ENCODE assay signal across 23 mouse cellular contexts in the genomic region with DNA sequence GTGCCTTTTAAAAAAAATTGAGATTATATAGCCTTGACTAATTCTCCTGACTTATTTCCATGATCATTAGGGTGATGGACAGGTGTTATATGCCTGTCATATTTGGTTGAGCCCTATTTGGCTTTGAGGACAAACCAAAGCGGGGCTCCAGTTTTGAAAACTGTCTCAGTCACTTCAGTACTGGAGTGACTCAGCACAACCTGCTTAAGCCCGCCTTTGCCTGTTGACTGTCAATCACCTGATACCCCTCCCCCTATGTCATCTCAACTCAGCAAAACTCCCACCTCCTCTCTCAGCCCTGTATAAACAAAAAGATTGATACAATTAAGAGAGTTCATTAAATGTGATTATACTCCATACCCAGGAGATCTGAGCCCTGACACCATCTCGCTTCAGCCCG.
A peak's percentile ranks its signal among the peaks of the same experiment; 100 is the strongest.
DNase-seq lines count a peak whose midpoint lies in the region; ATAC-seq lines count a peak whose summit lies in the region.
"Had no signal": no experiment of that assay in that cellular context is flagged by ENCODE, and none has a peak within 500 bp of the region (broad histone marks: within the 10 kb centered on the region; RNA-seq: fewer than 3 reads in every experiment).

No protein-coding gene starts in this region.

- H3K36me3 ChIP-seq in intestine, embryonic 14.5 days (ENCODE audit: control insufficient read depth, insufficient read depth, low read length) = no peaks in the 10 kb centered on the region
- no peaks in the 10 kb centered on the region for H3K36me3 ChIP-seq in intestine, embryonic 16.5 days (ENCODE audit: control insufficient read depth, insufficient read depth, low read length)
- H3K36me3 ChIP-seq in neural tube, embryonic 11.5 days (ENCODE audit: control insufficient read depth, insufficient read depth, low read length) = no peaks in the 10 kb centered on the region
- H3K36me3 ChIP-seq in neural tube, embryonic 15.5 days = no peaks in the 10 kb centered on the region
- H3K36me3 ChIP-seq: forebrain, embryonic 12.5 days; forebrain, embryonic 15.5 days; hindbrain, embryonic 12.5 days; hindbrain, embryonic 15.5 days; intestine, embryonic 15.5 days had no signal

- no peak overlapping the region for H3K4me3 ChIP-seq in intestine, embryonic 14.5 days (ENCODE audit: low read depth, low read length)
- no peak overlapping the region for H3K4me3 ChIP-seq in intestine, embryonic 16.5 days (ENCODE audit: low read length)
- no peak overlapping the region for H3K4me3 ChIP-seq in neural tube, embryonic 11.5 days (ENCODE audit: low read depth, low read length)
- H3K4me3 ChIP-seq in neural tube, embryonic 15.5 days (replicated peaks) = no peak overlapping the region
- H3K4me3 ChIP-seq: forebrain, embryonic 12.5 days; forebrain, embryonic 15.5 days; gastrocnemius, adult 2 months; hindbrain, embryonic 12.5 days; hindbrain, embryonic 15.5 days; intestine, embryonic 15.5 days had no signal

- WGBS in intestine, embryonic 14.5 days = 74% methylated on average over 4 of the region's 4 CpGs
- 80% methylated on average over 4 of the region's 4 CpGs for WGBS in intestine, embryonic 16.5 days
- 85% methylated on average over 4 of the region's 4 CpGs for WGBS in neural tube, embryonic 11.5 days
- WGBS in neural tube, embryonic 15.5 days = 91% methylated on average over 4 of the region's 4 CpGs

- H3K4me1 ChIP-seq in intestine, embryonic 14.5 days (replicated peaks; ENCODE audit: control insufficient read depth, insufficient read depth, low read length) = no peaks in the 10 kb centered on the region
- H3K4me1 ChIP-seq in intestine, embryonic 16.5 days (ENCODE audit: control insufficient read depth, insufficient read depth, low read length) = no peaks in the 10 kb centered on the region
- no peaks in the 10 kb centered on the region for H3K4me1 ChIP-seq in neural tube, embryonic 11.5 days (ENCODE audit: control insufficient read depth, insufficient read depth, low read length)
- H3K4me1 ChIP-seq in neural tube, embryonic 15.5 days = no peaks in the 10 kb centered on the region
- H3K4me1 ChIP-seq: forebrain, embryonic 12.5 days; forebrain, embryonic 15.5 days; hindbrain, embryonic 12.5 days; hindbrain, embryonic 15.5 days; intestine, embryonic 15.5 days had no signal

- no peak overlapping the region for H3K27ac ChIP-seq in intestine, embryonic 14.5 days (ENCODE audit: low read depth)
- H3K27ac ChIP-seq in intestine, embryonic 16.5 days (ENCODE audit: low read length) = no peak overlapping the region
- no peak overlapping the region for H3K27ac ChIP-seq in neural tube, embryonic 11.5 days (ENCODE audit: low read depth, low read length)
- H3K27ac ChIP-seq in neural tube, embryonic 15.5 days (replicated peaks) = no peak overlapping the region
- H3K27ac ChIP-seq: forebrain, embryonic 12.5 days; forebrain, embryonic 15.5 days; gastrocnemius, adult 2 months; hindbrain, embryonic 12.5 days; hindbrain, embryonic 15.5 days; intestine, embryonic 15.5 days had no signal

- H3K9me3 ChIP-seq in intestine, embryonic 14.5 days (ENCODE audit: control insufficient read depth, low read length) = no peaks in the 10 kb centered on the region
- H3K9me3 ChIP-seq in intestine, embryonic 16.5 days (ENCODE audit: control insufficient read depth, low read length) = no peaks in the 10 kb centered on the region
- H3K9me3 ChIP-seq in neural tube, embryonic 11.5 days (ENCODE audit: control insufficient read depth, low read length) = no peaks in the 10 kb centered on the region
- no peaks in the 10 kb centered on the region for H3K9me3 ChIP-seq in neural tube, embryonic 15.5 days (replicated peaks)
- H3K9me3 ChIP-seq: forebrain, embryonic 12.5 days; forebrain, embryonic 15.5 days; hindbrain, embryonic 12.5 days; hindbrain, embryonic 15.5 days; intestine, embryonic 15.5 days had no signal

- H3K9ac ChIP-seq in intestine, embryonic 14.5 days (ENCODE audit: low read length) = no peak overlapping the region
- H3K9ac ChIP-seq in intestine, embryonic 16.5 days (ENCODE audit: low read depth, low read length) = no peak overlapping the region
- no peak overlapping the region for H3K9ac ChIP-seq in neural tube, embryonic 11.5 days (ENCODE audit: low read length)
- no peak overlapping the region for H3K9ac ChIP-seq in neural tube, embryonic 15.5 days (replicated peaks)
- H3K9ac ChIP-seq: forebrain, embryonic 12.5 days; forebrain, embryonic 15.5 days; hindbrain, embryonic 12.5 days; hindbrain, embryonic 15.5 days; intestine, embryonic 15.5 days had no signal

- DNase-seq in intestine, embryonic 14.5 days (ENCODE audit: low spot score) = no peak
- no peak for DNase-seq in neural tube, embryonic 11.5 days (ENCODE audit: low spot score)
- DNase-seq in ZHBTc4 (ENCODE audit: low read depth, low spot score) = peak; percentile 18
- DNase-seq: adrenal gland, adult 2 months; adrenal gland, postnatal 25 days; B cell, adult 2 months; cerebellum, adult 11-12 months; cerebellum, adult 8-10 months; cerebellum, postnatal 10 days; gastrocnemius, adult 2 months; gastrocnemius, postnatal 14 days; heart, adult 11 months; kidney, adult 18-20 months had no signal

- no peaks in the 10 kb centered on the region for H3K27me3 ChIP-seq in intestine, embryonic 14.5 days (replicated peaks; ENCODE audit: control insufficient read depth, insufficient read depth, low read length)
- no peaks in the 10 kb centered on the region for H3K27me3 ChIP-seq in intestine, embryonic 16.5 days (replicated peaks; ENCODE audit: control insufficient read depth, insufficient read depth, low read length)
- H3K27me3 ChIP-seq in neural tube, embryonic 11.5 days (ENCODE audit: control insufficient read depth, insufficient read depth, low read length) = no peaks in the 10 kb centered on the region
- no peaks in the 10 kb centered on the region for H3K27me3 ChIP-seq in neural tube, embryonic 15.5 days (replicated peaks)
- H3K27me3 ChIP-seq: CH12.LX; forebrain, embryonic 12.5 days; forebrain, embryonic 15.5 days; hindbrain, embryonic 12.5 days; hindbrain, embryonic 15.5 days; intestine, embryonic 15.5 days had no signal

- H3K4me2 ChIP-seq in intestine, embryonic 14.5 days (ENCODE audit: low read length) = no peak overlapping the region
- no peak overlapping the region for H3K4me2 ChIP-seq in intestine, embryonic 16.5 days (ENCODE audit: low read depth, low read length)
- H3K4me2 ChIP-seq in neural tube, embryonic 11.5 days (ENCODE audit: low read depth) = no peak overlapping the region
- H3K4me2 ChIP-seq in neural tube, embryonic 15.5 days = no peak overlapping the region
- H3K4me2 ChIP-seq: forebrain, embryonic 12.5 days; forebrain, embryonic 15.5 days; heart, embryonic 11.5 days; hindbrain, embryonic 12.5 days; hindbrain, embryonic 15.5 days; intestine, embryonic 15.5 days had no signal

- ATAC-seq in intestine, embryonic 14.5 days (replicated peaks; ENCODE audit: low FRiP score, low TSS enrichment, low read depth) = 0 out of 2 replicates have a peak, but pooled peaks have one; percentile 47
- no peak for ATAC-seq in intestine, embryonic 16.5 days
- peak; percentile 48; the same call in 1 of the 2 replicates for ATAC-seq in neural tube, embryonic 11.5 days (ENCODE audit: insufficient read depth, low FRiP score, low TSS enrichment)
- ATAC-seq in neural tube, embryonic 15.5 days (ENCODE audit: low FRiP score) = no peak
- no peak for ATAC-seq in erythroblast, adult 5-6 weeks (replicated peaks; ENCODE audit: low FRiP score, poor library complexity, severe bottlenecking)
- ATAC-seq: forebrain, embryonic 15.5 days; intestine, embryonic 15.5 days had no signal

Comparison
In these comparisons a context has a peak if more than half of its experiments do, and no peak if none do; other contexts are left out.
1. ATAC-seq: peak in intestine, embryonic 14.5 days (single experiment) and neural tube, embryonic 11.5 days (single experiment); none in intestine, embryonic 16.5 days (single experiment), neural tube, embryonic 15.5 days (single experiment) and erythroblast, adult 5-6 weeks (single experiment).